Mouse (Mus musculus) stomach, postnatal 0 days (tissue): ENCODE measurements around the gene Tmem217. TPM values are rescaled to one million over a fixed set of nuclear protein-coding genes. Genes with fewer than 3 reads are reported as not detected.

Source experiments
- ATAC-seq: fragments of 200-750 bp; cut with Nextera tagmentation; 2 replicates; pipeline ENCODE4 v1.8.0; 2017; ENCODE audit not compliant: low FRiP score, low TSS enrichment
- DNase-seq: peaks from one replicate; pipeline ENCODE4 v3.0.0-alpha.2; 2016; ENCODE audit warnings: low spot score
- H3K27ac ChIP-seq: fragments of 300-500 bp; sonication (generic); replicated peaks from 2 replicates; pipeline ENCODE4 v1.5.1; 2014; ENCODE audit warnings: mild to moderate bottlenecking, control low read depth
- H3K27me3 ChIP-seq: fragments of 300-500 bp; sonication (generic); 2 replicates; pipeline ENCODE4 v1.6.1; 2014; ENCODE audit warnings: low read length; ENCODE audit not compliant: control insufficient read depth, insufficient read depth
- H3K36me3 ChIP-seq: fragments of 300-500 bp; sonication (generic); 2 replicates; pipeline ENCODE4 v1.6.1; 2014; ENCODE audit warnings: low read length, mixed read lengths; ENCODE audit not compliant: control insufficient read depth, insufficient read depth
- H3K4me1 ChIP-seq: fragments of 300-500 bp; sonication (generic); replicated peaks from 2 replicates; pipeline ENCODE4 v1.6.1; 2014; ENCODE audit warnings: antibody characterized with exemption; ENCODE audit not compliant: control insufficient read depth, insufficient read depth
- H3K4me2 ChIP-seq: fragments of 300-500 bp; sonication (generic); replicated peaks from 2 replicates; pipeline ENCODE4 v1.6.1; 2014; ENCODE audit warnings: low read depth, mild to moderate bottlenecking, control low read depth, moderate library complexity
- H3K4me3 ChIP-seq: fragments of 300-500 bp; sonication (generic); 2 replicates; pipeline ENCODE4 v1.5.1; 2014; ENCODE audit warnings: low read depth, low read length, control low read depth
- H3K9ac ChIP-seq: fragments of 300-500 bp; sonication (generic); 2 replicates; pipeline ENCODE4 v1.6.1; 2014; ENCODE audit warnings: mild to moderate bottlenecking, low read length, control low read depth, mixed read lengths
- H3K9me3 ChIP-seq: fragments of 300-500 bp; sonication (generic); 2 replicates; pipeline ENCODE4 v1.6.1; 2016; ENCODE audit warnings: low read length; ENCODE audit not compliant: control insufficient read depth
- CTCF ChIP-seq: IDR thresholded peaks from 2 replicates; pipeline ENCODE4 v1.5.1; 2016; ENCODE audit warnings: antibody characterized with exemption, low read depth, mild to moderate bottlenecking, moderate library complexity
- EP300 ChIP-seq: optimal IDR thresholded peaks from 2 replicates; pipeline ENCODE3; 2016; ENCODE audit warnings: antibody characterized with exemption
- WGBS: fragments of 180-500 bp; shearing (Covaris S2); extraction: QIAGEN DNeasy Blood & Tissue Kit; methylation state at CpG from one replicate; pipeline ENCODE4 v1.1.7; 2014; 5-methylcytosine and 5-hydroxymethylcytosine counted together
- polyA plus RNA-seq: library from polyadenylated mRNA; unstranded; fragments of >200 nt; fragmentation: Nextera tagmentation; extraction: Ambion mirVana; gene quantifications from 2 replicates; pipeline ENCODE4 v1.2.1, GENCODE M21; 2015

Tmem217 gene
- polyA plus RNA-seq, 1 experiment from 2014 or later: 0.42 TPM

- Histone ChIP-seq H3K4me2 (no peak overlapping the region), H3K9ac (no peak overlapping the region), H3K4me3 (no peak overlapping the region), H3K4me1 (no peaks in the 10 kb centered on the region), H3K27me3 (no peaks in the 10 kb centered on the region), H3K9me3 (no peaks in the 10 kb centered on the region), H3K36me3 (no peaks in the 10 kb centered on the region), H3K27ac (no peak overlapping the region)
- DNase-seq (no peak), ATAC-seq (no peak)
- TF ChIP-seq EP300: no peak
- TF ChIP-seq CTCF: peak; percentile 23; the same call in 1 of the 2 replicates
- 53% methylated on average over 11 of the region's 11 CpGs for WGBS
Observed at GRCm38 (mm10) chr17:29589221-29589898, 37.2 kb upstream of the Tmem217 start.

DNA sequence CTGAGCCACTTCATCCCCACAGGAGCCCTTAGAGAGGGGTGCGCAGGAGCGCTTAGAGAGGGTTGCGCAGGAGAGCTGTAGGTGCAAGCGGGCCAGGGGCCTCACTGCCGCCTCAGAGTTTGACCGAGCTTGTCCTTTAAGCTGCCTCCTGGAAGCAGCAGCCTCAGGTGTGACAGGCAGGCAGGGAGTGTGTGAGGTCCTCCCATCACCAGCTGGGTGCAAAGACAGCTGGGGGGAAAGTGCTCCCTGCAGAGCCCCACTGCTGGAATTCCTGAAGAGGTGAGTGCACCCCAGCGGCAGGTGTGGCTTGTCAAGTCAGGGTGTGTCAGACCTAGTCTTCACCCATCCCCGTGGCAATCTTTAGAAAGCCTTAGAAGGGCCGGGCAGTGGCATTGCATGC lies 34.7 kb upstream of the Tmem217 start:
- no peak for TF ChIP-seq EP300
- no peak for TF ChIP-seq CTCF
- no peak overlapping the region for H3K4me3 ChIP-seq
- no peak overlapping the region for H3K4me2 ChIP-seq
- no peak overlapping the region for H3K27ac ChIP-seq
- H3K9ac ChIP-seq: no peak overlapping the region
- H3K27me3 ChIP-seq: no peaks in the 10 kb centered on the region
- 0 out of 2 replicates have a peak, but pooled peaks cover 2% of the 10 kb centered on the region for H3K36me3 ChIP-seq
- ATAC-seq (no peak), DNase-seq (no peak)
- whole genome bisulfite sequencing: 68% methylated on average over 9 of the region's 9 CpGs
- no peaks in the 10 kb centered on the region for H3K4me1 ChIP-seq
- no peaks in the 10 kb centered on the region for H3K9me3 ChIP-seq

- WGBS: 79% methylated on average over 6 of the region's 6 CpGs
- Histone ChIP-seq H3K27ac (no peak overlapping the region), H3K4me3 (no peak overlapping the region), H3K9ac (no peak overlapping the region), H3K4me2 (no peak overlapping the region), H3K27me3 (no peaks in the 10 kb centered on the region), H3K4me1 (no peaks in the 10 kb centered on the region), H3K36me3 (0 out of 2 replicates have a peak, but pooled peaks cover 2% of the 10 kb centered on the region), H3K9me3 (no peaks in the 10 kb centered on the region)
- DNase-seq (no peak), ATAC-seq (no peak)
- TF ChIP-seq EP300 (no peak), CTCF (no peak)
Observed at GRCm38 (mm10) chr17:29585446-29585845, 33.3 kb upstream of the Tmem217 start.

GRCm38 (mm10) chr17:29584737-29585136 lies 32.6 kb upstream of the Tmem217 start:
- no peaks in the 10 kb centered on the region for H3K4me1 ChIP-seq
- WGBS: 81% methylated on average over 3 of the region's 3 CpGs
- TF ChIP-seq EP300 (no peak), CTCF (no peak)
- no peak for DNase-seq
- H3K9ac ChIP-seq: no peak overlapping the region
- H3K4me2 ChIP-seq: no peak overlapping the region
- no peaks in the 10 kb centered on the region for H3K27me3 ChIP-seq
- no peak overlapping the region for H3K27ac ChIP-seq
- no peaks in the 10 kb centered on the region for H3K9me3 ChIP-seq
- no peak overlapping the region for H3K4me3 ChIP-seq
- no peak for ATAC-seq
- 0 out of 2 replicates have a peak, but pooled peaks cover 2% of the 10 kb centered on the region for H3K36me3 ChIP-seq

- TF ChIP-seq EP300 (no peak), CTCF (no peak)
- ATAC-seq: no peak
- DNase-seq: no peak
- Histone ChIP-seq H3K9ac (no peak overlapping the region), H3K4me3 (no peak overlapping the region), H3K27me3 (no peaks in the 10 kb centered on the region), H3K27ac (no peak overlapping the region), H3K4me2 (no peak overlapping the region), H3K4me1 (no peaks in the 10 kb centered on the region), H3K36me3 (0 out of 2 replicates have a peak, but pooled peaks cover 2% of the 10 kb centered on the region), H3K9me3 (no peaks in the 10 kb centered on the region)
- 60% methylated on average over 5 of the region's 5 CpGs for WGBS
Observed at GRCm38 (mm10) chr17:29584306-29584705, 32.1 kb upstream of the Tmem217 start.

GRCm38 (mm10) chr17:29583569-29583968 lies 31.4 kb upstream of the Tmem217 start:
- WGBS: 83% methylated on average over 5 of the region's 5 CpGs
- DNase-seq: no peak
- Histone ChIP-seq H3K9me3 (no peaks in the 10 kb centered on the region), H3K36me3 (peaks cover 4% of the 10 kb centered on the region; the same call in 1 of the 2 replicates), H3K27ac (no peak overlapping the region), H3K4me2 (no peak overlapping the region), H3K4me3 (no peak overlapping the region), H3K4me1 (no peaks in the 10 kb centered on the region), H3K27me3 (no peaks in the 10 kb centered on the region), H3K9ac (no peak overlapping the region)
- no peak for ATAC-seq
- no peak for TF ChIP-seq CTCF
- TF ChIP-seq EP300: no peak
